Mouse (Mus musculus): ENCODE measurements around the gene Adat2. TPM values are rescaled to one million over a fixed set of nuclear protein-coding genes. Genes with fewer than 3 reads are reported as not detected.

Gene Adat2
- polyA plus RNA-seq (2015; fragmentation: Nextera tagmentation; extraction: Ambion mirVana): 4.7 and 5.4 TPM in 2 replicates

- H3K4me2 ChIP-seq: peak within 1 kb of the TSS; percentile 74
- under 1% methylated on average over 51 of the region's 51 CpGs for WGBS
- H3K9ac ChIP-seq: peak within 1 kb of the TSS; percentile 82
- H3K9me3 ChIP-seq (replicated peaks): no peaks in the 10 kb centered on the region
- H3K4me1 ChIP-seq: peaks cover 11% of the 10 kb centered on the region; the same call in 1 of the 2 replicates
- H3K27ac ChIP-seq: peak within 1 kb of the TSS; percentile 85
- peak; percentile 97 for ATAC-seq (replicated peaks; ENCODE audit: low FRiP score)
- no peaks in the 10 kb centered on the region for H3K27me3 ChIP-seq
- peak within 1 kb of the TSS; percentile 86 for H3K4me3 ChIP-seq (replicated peaks)
- 0 out of 2 replicates have a peak, but pooled peaks cover 3% of the 10 kb centered on the region for H3K36me3 ChIP-seq
Measured at GRCm38 (mm10) chr10:13552646-13553497, at the start of gene Adat2, which contains the start of gene Pex3. Gene Adat2 (plus strand): TSS chr10:13552894. Gene Pex3 (minus strand): TSS chr10:13553142.

GRCm38 (mm10) chr10:13521857-13522256 lies 30.8 kb upstream of the Adat2 start:
- Histone ChIP-seq H3K9me3 (replicated peaks) (no peaks in the 10 kb centered on the region), H3K4me2 (no peak overlapping the region), H3K4me3 (replicated peaks) (no peak overlapping the region), H3K27ac (no peak overlapping the region), H3K4me1 (no peaks in the 10 kb centered on the region), H3K9ac (no peak overlapping the region), H3K27me3 (no peaks in the 10 kb centered on the region), H3K36me3 (peaks cover 11% of the 10 kb centered on the region; the same call in 1 of the 2 replicates)
- 84% methylated on average over 4 of the region's 4 CpGs for WGBS
- ATAC-seq (replicated peaks; ENCODE audit: low FRiP score): no peak

DNA sequence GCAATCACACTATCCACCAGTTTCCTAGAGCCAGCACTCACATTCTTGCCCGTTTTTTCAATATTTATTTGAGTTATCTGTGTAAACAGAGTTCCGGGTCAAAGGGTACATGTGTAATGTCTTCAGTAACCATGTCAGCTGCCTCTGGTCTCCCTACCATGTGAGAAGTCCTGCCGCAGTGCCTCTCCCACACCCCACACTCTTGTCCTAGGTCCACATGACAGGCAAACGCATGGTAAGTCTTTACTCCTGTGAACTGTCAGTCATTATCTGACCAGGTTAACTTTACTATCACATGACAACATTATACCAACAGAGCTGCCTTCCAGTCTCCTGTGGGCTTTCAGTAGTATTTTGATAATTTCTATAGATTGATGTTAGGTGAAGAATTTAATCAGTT lies 24.5 kb upstream of the Adat2 start:
- no peak for ATAC-seq (replicated peaks; ENCODE audit: low FRiP score)

DNA sequence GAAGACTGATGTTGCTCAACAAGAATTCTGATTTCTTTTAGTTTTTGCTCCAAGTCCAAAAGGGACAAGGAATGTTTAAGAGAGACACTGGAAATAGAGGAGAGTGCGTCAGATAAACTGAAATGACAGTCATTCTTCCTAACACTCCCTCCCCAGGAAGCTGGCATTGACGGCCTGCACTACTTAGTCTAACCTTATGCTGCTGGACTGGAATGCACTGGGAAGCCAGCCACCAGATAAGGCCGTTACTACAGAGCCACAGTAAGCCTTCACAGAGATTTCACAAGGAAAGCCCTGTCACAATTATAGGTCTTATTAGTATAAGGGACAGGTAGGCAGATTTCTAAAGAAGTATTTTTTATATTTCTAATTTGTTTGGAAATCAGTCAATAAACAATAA lies 17.9 kb upstream of the Adat2 start:
- H3K9ac ChIP-seq: no peak overlapping the region
- no peak overlapping the region for H3K4me2 ChIP-seq
- H3K27me3 ChIP-seq: no peaks in the 10 kb centered on the region
- H3K4me3 ChIP-seq (replicated peaks): no peak overlapping the region
- no peak overlapping the region for H3K27ac ChIP-seq
- H3K4me1 ChIP-seq: no peaks in the 10 kb centered on the region
- 92% methylated on average over 3 of the region's 3 CpGs for WGBS
- H3K36me3 ChIP-seq: peaks cover 52% of the 10 kb centered on the region
- ATAC-seq (replicated peaks; ENCODE audit: low FRiP score): no peak
- no peaks in the 10 kb centered on the region for H3K9me3 ChIP-seq (replicated peaks)

More for the DNA sequence above, 24.5 kb upstream of the Adat2 start:
- Histone ChIP-seq H3K4me2 (no peak overlapping the region), H3K27me3 (no peaks in the 10 kb centered on the region), H3K9me3 (replicated peaks) (no peaks in the 10 kb centered on the region), H3K36me3 (peaks cover 47% of the 10 kb centered on the region), H3K4me3 (replicated peaks) (no peak overlapping the region), H3K27ac (no peak overlapping the region), H3K4me1 (no peaks in the 10 kb centered on the region), H3K9ac (no peak overlapping the region)
- 78% methylated on average over 4 of the region's 4 CpGs for WGBS

DNA sequence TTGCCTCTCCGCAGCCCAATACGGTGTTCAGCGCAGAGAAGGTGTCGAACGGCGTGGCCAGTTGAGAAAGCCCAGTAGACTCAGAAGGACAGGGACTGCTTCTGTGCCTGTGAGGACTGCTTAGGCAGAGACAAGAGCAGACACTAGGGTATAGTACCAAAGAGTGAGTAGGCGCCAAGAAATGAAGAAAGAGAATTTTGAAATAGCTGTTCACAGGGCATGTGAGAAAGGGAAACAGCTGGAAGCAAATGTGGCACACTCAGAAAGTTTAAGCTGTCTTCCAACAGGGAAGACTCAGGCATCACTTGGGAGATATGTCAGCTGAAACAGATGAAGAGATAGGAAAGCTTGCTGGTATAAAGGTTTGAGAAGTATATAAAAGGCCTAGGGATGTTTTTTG lies 16.0 kb upstream of the Adat2 start:
- Histone ChIP-seq H3K9me3 (replicated peaks) (no peaks in the 10 kb centered on the region), H3K4me1 (no peaks in the 10 kb centered on the region), H3K27ac (no peak overlapping the region), H3K4me2 (no peak overlapping the region), H3K36me3 (peaks cover 48% of the 10 kb centered on the region), H3K4me3 (replicated peaks) (no peak overlapping the region), H3K9ac (no peak overlapping the region), H3K27me3 (no peaks in the 10 kb centered on the region)
- ATAC-seq (replicated peaks; ENCODE audit: low FRiP score): no peak
- WGBS: 96% methylated on average over 7 of the region's 7 CpGs

DNA sequence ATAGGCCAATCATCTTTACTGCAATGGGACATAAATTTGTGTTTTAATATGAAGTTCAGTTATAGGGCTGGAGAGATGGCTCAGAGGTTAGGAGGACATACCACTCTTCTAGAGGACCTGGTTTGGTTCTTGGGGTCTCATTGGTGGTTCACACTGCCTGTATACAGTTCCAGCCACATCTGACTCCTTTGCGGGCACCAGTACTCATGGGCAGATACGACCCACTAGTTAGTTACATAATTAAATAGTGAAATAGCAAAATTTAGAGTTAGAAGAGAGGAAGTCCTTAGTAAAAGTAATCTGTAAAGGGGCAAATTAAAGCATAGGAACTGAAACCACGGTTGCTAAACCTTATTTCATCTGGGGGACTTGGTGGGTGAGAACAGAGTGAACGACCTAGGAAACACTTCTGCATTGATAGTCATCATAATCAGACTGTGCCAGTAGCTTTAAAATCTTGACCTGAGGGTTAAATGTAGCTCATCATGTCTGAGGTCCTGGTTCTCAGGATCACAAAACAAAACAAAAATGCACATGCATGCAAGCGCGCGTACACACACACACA lies 12.8 kb upstream of the Adat2 start:
- H3K27ac ChIP-seq: no peak overlapping the region
- H3K27me3 ChIP-seq: no peaks in the 10 kb centered on the region
- no peak for ATAC-seq (replicated peaks; ENCODE audit: low FRiP score)
- H3K4me1 ChIP-seq: no peaks in the 10 kb centered on the region
- no peak overlapping the region for H3K4me3 ChIP-seq (replicated peaks)
- H3K36me3 ChIP-seq: peaks cover 40% of the 10 kb centered on the region
- H3K9me3 ChIP-seq (replicated peaks): no peaks in the 10 kb centered on the region
- 94% methylated on average over 7 of the region's 7 CpGs for WGBS
- no peak overlapping the region for H3K4me2 ChIP-seq
- H3K9ac ChIP-seq: no peak overlapping the region

DNA sequence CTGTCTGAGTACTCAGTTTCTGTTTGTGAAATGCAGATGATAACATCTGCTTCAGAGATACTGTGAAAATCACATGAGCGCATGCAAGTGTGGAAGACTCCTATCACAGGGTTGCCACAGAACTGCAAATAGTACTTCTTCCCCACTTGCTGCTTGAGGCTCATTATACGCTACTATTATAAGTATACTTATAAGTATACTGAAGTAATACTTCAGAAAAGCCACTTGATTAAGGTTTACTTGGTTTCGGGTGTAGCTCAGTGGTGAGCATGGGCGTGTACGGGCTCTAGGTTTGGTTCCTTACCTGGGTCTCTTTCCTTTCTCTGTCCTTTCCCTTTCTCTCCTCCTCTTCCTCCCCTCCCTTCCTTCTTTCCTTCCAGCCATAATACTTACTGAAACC lies 11.0 kb upstream of the Adat2 start:
- Histone ChIP-seq H3K36me3 (peaks cover 37% of the 10 kb centered on the region), H3K27me3 (no peaks in the 10 kb centered on the region), H3K9me3 (replicated peaks) (no peaks in the 10 kb centered on the region), H3K27ac (no peak overlapping the region), H3K9ac (no peak overlapping the region), H3K4me3 (replicated peaks) (no peak overlapping the region), H3K4me2 (no peak overlapping the region), H3K4me1 (no peaks in the 10 kb centered on the region)
- no peak for ATAC-seq (replicated peaks; ENCODE audit: low FRiP score)
- 97% methylated on average over 5 of the region's 5 CpGs for WGBS

DNA sequence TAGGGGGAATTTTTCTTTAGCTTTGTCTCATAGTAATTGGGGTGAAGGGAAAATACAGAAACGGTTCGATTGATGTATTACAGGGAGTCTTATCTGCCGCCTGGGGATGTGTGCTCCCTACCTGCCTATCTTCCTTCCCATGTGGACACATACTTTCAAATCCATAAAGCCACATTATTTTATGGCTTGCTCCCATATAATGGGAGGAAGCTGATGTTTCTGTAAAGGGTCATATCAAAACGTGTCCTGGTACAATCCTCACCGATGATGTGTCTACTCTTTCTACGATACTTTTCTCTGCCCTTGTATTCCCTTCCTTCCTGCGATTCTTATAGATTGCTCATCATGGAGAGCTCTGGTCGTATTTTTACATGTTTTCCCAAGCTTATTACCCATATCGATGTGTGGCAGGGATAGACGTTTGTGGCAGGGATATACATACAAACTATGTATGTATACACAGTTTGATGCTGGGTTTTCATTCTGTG lies 848 bp downstream of the Adat2 start:
- peak overlapping the region; percentile 86 for H3K4me3 ChIP-seq (replicated peaks)
- H3K27me3 ChIP-seq: no peaks in the 10 kb centered on the region
- peak overlapping the region; percentile 85 for H3K27ac ChIP-seq
- ATAC-seq (replicated peaks; ENCODE audit: low FRiP score): peak; percentile 26
- peak overlapping the region; percentile 82 for H3K9ac ChIP-seq
- 0 out of 2 replicates have a peak, but pooled peaks cover 3% of the 10 kb centered on the region for H3K36me3 ChIP-seq
- H3K4me2 ChIP-seq: peak overlapping the region; percentile 74
- 23% methylated on average over 10 of the region's 10 CpGs for WGBS
- H3K9me3 ChIP-seq (replicated peaks): no peaks in the 10 kb centered on the region
- H3K4me1 ChIP-seq: peaks cover 11% of the 10 kb centered on the region; the same call in 1 of the 2 replicates

- no peak overlapping the region for H3K4me3 ChIP-seq (replicated peaks)
- no peaks in the 10 kb centered on the region for H3K27me3 ChIP-seq
- no peak overlapping the region for H3K4me2 ChIP-seq
- 91% methylated on average over 1 of the region's 1 CpGs for WGBS
- H3K9ac ChIP-seq: no peak overlapping the region
- H3K36me3 ChIP-seq: 0 out of 2 replicates have a peak, but pooled peaks cover 3% of the 10 kb centered on the region
- peaks cover 11% of the 10 kb centered on the region; the same call in 1 of the 2 replicates for H3K4me1 ChIP-seq
- no peaks in the 10 kb centered on the region for H3K9me3 ChIP-seq (replicated peaks)
- no peak overlapping the region for H3K27ac ChIP-seq
- ATAC-seq (replicated peaks; ENCODE audit: low FRiP score): no peak
Measured at GRCm38 (mm10) chr10:13554316-13554715, 1.6 kb downstream of the Adat2 start.

GRCm38 (mm10) chr10:13560014-13560674 lies 7.5 kb downstream of the Adat2 start:
- 88% methylated on average over 13 of the region's 13 CpGs for WGBS

GRCm38 (mm10) chr10:13564364-13565079 lies 11.8 kb downstream of the Adat2 start:
- H3K4me1 ChIP-seq: peaks cover 20% of the 10 kb centered on the region
- H3K36me3 ChIP-seq: peaks cover 37% of the 10 kb centered on the region
- peak; percentile 89 for ATAC-seq (replicated peaks; ENCODE audit: low FRiP score)
- 23% methylated on average over 24 of the region's 24 CpGs for WGBS
- peak overlapping the region; percentile 46; the same call in 1 of the 2 replicates for H3K27ac ChIP-seq
- no peaks in the 10 kb centered on the region for H3K9me3 ChIP-seq (replicated peaks)
- no peaks in the 10 kb centered on the region for H3K27me3 ChIP-seq
- no peak overlapping the region for H3K9ac ChIP-seq
- H3K4me2 ChIP-seq: peak overlapping the region; percentile 59
- peak overlapping the region; percentile 31 for H3K4me3 ChIP-seq (replicated peaks)

More at GRCm38 (mm10) chr10:13560014-13560674, 7.5 kb downstream of the Adat2 start:
- Histone ChIP-seq H3K9me3 (replicated peaks) (no peaks in the 10 kb centered on the region), H3K27me3 (no peaks in the 10 kb centered on the region), H3K4me1 (peaks cover 9% of the 10 kb centered on the region), H3K9ac (no peak overlapping the region), H3K36me3 (peaks cover 39% of the 10 kb centered on the region), H3K27ac (no peak overlapping the region), H3K4me2 (no peak overlapping the region), H3K4me3 (replicated peaks) (no peak overlapping the region)
- no peak for ATAC-seq (replicated peaks; ENCODE audit: low FRiP score)

Data from kidney, embryonic 15.5 days (tissue).